Mouse (Mus musculus) embryonic facial prominence, embryonic 12.5 days (tissue): ENCODE measurements around the gene Fam243. TPM values are rescaled to one million over a fixed set of nuclear protein-coding genes. Genes with fewer than 3 reads are reported as not detected.

Experiments used
- ATAC-seq: fragments of 200-750 bp; cut with Nextera tagmentation; 2 replicates; pipeline ENCODE4 v1.8.0; 2017; ENCODE audit not compliant: insufficient number of reproducible peaks, insufficient read depth, low FRiP score, low TSS enrichment
- H3K27ac ChIP-seq: fragments of 300-500 bp; sonication (generic); 2 replicates; pipeline ENCODE4 v1.5.1; 2016; ENCODE audit warnings: mild to moderate bottlenecking
- H3K27me3 ChIP-seq: fragments of 300-500 bp; sonication (generic); 2 replicates; pipeline ENCODE4 v1.6.1; 2016; ENCODE audit warnings: mild to moderate bottlenecking, moderate library complexity
- H3K36me3 ChIP-seq: fragments of 300-500 bp; sonication (generic); 2 replicates; pipeline ENCODE4 v1.6.1; 2016; ENCODE audit warnings: mild to moderate bottlenecking
- H3K4me1 ChIP-seq: fragments of 300-500 bp; sonication (generic); 2 replicates; pipeline ENCODE4 v1.6.1; 2016
- H3K4me2 ChIP-seq: fragments of 300-500 bp; sonication (generic); replicated peaks from 2 replicates; pipeline ENCODE4 v1.6.1; 2016; ENCODE audit warnings: mild to moderate bottlenecking, moderate library complexity
- H3K4me3 ChIP-seq: fragments of 300-500 bp; sonication (generic); 2 replicates; pipeline ENCODE4 v1.5.1; 2016; ENCODE audit warnings: mild to moderate bottlenecking
- H3K9ac ChIP-seq: fragments of 300-500 bp; sonication (generic); 2 replicates; pipeline ENCODE4 v1.6.1; 2016; ENCODE audit warnings: mild to moderate bottlenecking, moderate library complexity
- H3K9me3 ChIP-seq: fragments of 300-500 bp; sonication (generic); 2 replicates; pipeline ENCODE4 v1.6.1; 2016; ENCODE audit warnings: mild to moderate bottlenecking, moderate library complexity
- whole genome bisulfite sequencing: fragments of 180-500 bp; shearing (Covaris S2); methylation state at CpG from one replicate; pipeline ENCODE4 v1.1.7; 2016; 5-methylcytosine and 5-hydroxymethylcytosine counted together
- polyA plus RNA-seq: library from polyadenylated mRNA; unstranded; fragments of >200 nt; fragmentation: Nextera tagmentation; extraction: Ambion mirVana; gene quantifications from 2 replicates; pipeline ENCODE4 v1.2.1, GENCODE M21; 2016

Gene Fam243
- polyA plus RNA-seq, 1 experiment from 2014 or later: not detected

- Histone ChIP-seq H3K27ac (no peak overlapping the region), H3K36me3 (no peaks in the 10 kb centered on the region), H3K27me3 (no peaks in the 10 kb centered on the region), H3K4me3 (no peak overlapping the region), H3K9me3 (no peaks in the 10 kb centered on the region), H3K4me2 (no peak overlapping the region), H3K4me1 (0 out of 2 replicates have a peak, but pooled peaks cover 4% of the 10 kb centered on the region), H3K9ac (no peak overlapping the region)
- no peak for ATAC-seq
- WGBS: 63% methylated on average over 20 of the region's 20 CpGs
Measured at GRCm38 (mm10) chr16:92319353-92320109, 1.7 kb downstream of the Fam243 start.

GRCm38 (mm10) chr16:92316049-92316738, 5.0 kb downstream of the Fam243 start:
- Histone ChIP-seq H3K9me3 (no peaks in the 10 kb centered on the region), H3K4me1 (0 out of 2 replicates have a peak, but pooled peaks cover 3% of the 10 kb centered on the region), H3K9ac (no peak overlapping the region), H3K27ac (no peak overlapping the region), H3K4me2 (no peak overlapping the region), H3K4me3 (no peak overlapping the region), H3K27me3 (no peaks in the 10 kb centered on the region), H3K36me3 (peaks cover 22% of the 10 kb centered on the region)
- ATAC-seq: no peak
- WGBS: 80% methylated on average over 7 of the region's 7 CpGs

GRCm38 (mm10) chr16:92313953-92314741, 7.1 kb downstream of the Fam243 start:
- Histone ChIP-seq H3K4me1 (peaks cover 6% of the 10 kb centered on the region; the same call in 1 of the 2 replicates), H3K27me3 (no peaks in the 10 kb centered on the region), H3K9ac (no peak overlapping the region), H3K4me3 (no peak overlapping the region), H3K4me2 (no peak overlapping the region), H3K9me3 (no peaks in the 10 kb centered on the region), H3K27ac (no peak overlapping the region), H3K36me3 (peaks cover 35% of the 10 kb centered on the region)
- 49% methylated on average over 13 of the region's 13 CpGs for WGBS
- peak; percentile 83 for ATAC-seq

GRCm38 (mm10) chr16:92309126-92309525, 12.1 kb downstream of the Fam243 start:
- no peak overlapping the region for H3K9ac ChIP-seq
- no peak overlapping the region for H3K27ac ChIP-seq
- H3K27me3 ChIP-seq: no peaks in the 10 kb centered on the region
- ATAC-seq: no peak
- peaks cover 4% of the 10 kb centered on the region; the same call in 1 of the 2 replicates for H3K4me1 ChIP-seq
- no peaks in the 10 kb centered on the region for H3K9me3 ChIP-seq
- H3K4me2 ChIP-seq: no peak overlapping the region
- no peak overlapping the region for H3K4me3 ChIP-seq
- 44% methylated on average over 4 of the region's 4 CpGs for WGBS
- H3K36me3 ChIP-seq: peaks cover 63% of the 10 kb centered on the region

- Histone ChIP-seq H3K4me2 (no peak overlapping the region), H3K27me3 (no peaks in the 10 kb centered on the region), H3K9ac (no peak overlapping the region), H3K4me3 (no peak overlapping the region), H3K27ac (no peak overlapping the region), H3K9me3 (no peaks in the 10 kb centered on the region), H3K4me1 (peaks cover 6% of the 10 kb centered on the region), H3K36me3 (peaks cover 58% of the 10 kb centered on the region)
- WGBS: 78% methylated on average over 3 of the region's 3 CpGs
- no peak for ATAC-seq
Measured at GRCm38 (mm10) chr16:92307947-92308346, 13.3 kb downstream of the Fam243 start.

- WGBS: 89% methylated on average over 2 of the region's 2 CpGs
- no peak overlapping the region for H3K27ac ChIP-seq
- H3K27me3 ChIP-seq: no peaks in the 10 kb centered on the region
- no peak overlapping the region for H3K4me2 ChIP-seq
- no peak overlapping the region for H3K4me3 ChIP-seq
- H3K4me1 ChIP-seq: peaks cover 22% of the 10 kb centered on the region
- no peak overlapping the region for H3K9ac ChIP-seq
- ATAC-seq: no peak
- H3K9me3 ChIP-seq: no peaks in the 10 kb centered on the region
- H3K36me3 ChIP-seq: peaks cover 34% of the 10 kb centered on the region
Measured at GRCm38 (mm10) chr16:92305519-92305918, 15.7 kb downstream of the Fam243 start.

GRCm38 (mm10) chr16:92302506-92302905, 18.7 kb downstream of the Fam243 start:
- H3K4me1 ChIP-seq: peaks cover 20% of the 10 kb centered on the region
- no peaks in the 10 kb centered on the region for H3K9me3 ChIP-seq
- WGBS: 50% methylated on average over 5 of the region's 5 CpGs
- H3K4me3 ChIP-seq: peak overlapping the region; percentile 72; the same call in 1 of the 2 replicates
- no peak overlapping the region for H3K9ac ChIP-seq
- peaks cover 20% of the 10 kb centered on the region; the same call in 1 of the 2 replicates for H3K36me3 ChIP-seq
- no peaks in the 10 kb centered on the region for H3K27me3 ChIP-seq
- peak overlapping the region; percentile 61 for H3K4me2 ChIP-seq
- H3K27ac ChIP-seq: no peak overlapping the region
- no peak for ATAC-seq

GRCm38 (mm10) chr16:92301989-92302388, 19.3 kb downstream of the Fam243 start:
- peak overlapping the region; percentile 83; the same call in 1 of the 2 replicates for H3K9ac ChIP-seq
- peak overlapping the region; percentile 61 for H3K4me2 ChIP-seq
- peak overlapping the region; percentile 58; the same call in 1 of the 2 replicates for H3K27ac ChIP-seq
- peak overlapping the region; percentile 72 for H3K4me3 ChIP-seq
- no peak for ATAC-seq
- peaks cover 16% of the 10 kb centered on the region; the same call in 1 of the 2 replicates for H3K36me3 ChIP-seq
- H3K4me1 ChIP-seq: peaks cover 20% of the 10 kb centered on the region
- 26% methylated on average over 5 of the region's 5 CpGs for WGBS
- H3K27me3 ChIP-seq: no peaks in the 10 kb centered on the region
- H3K9me3 ChIP-seq: no peaks in the 10 kb centered on the region

GRCm38 (mm10) chr16:92301412-92301806, 19.8 kb downstream of the Fam243 start:
- ATAC-seq: peak; percentile 22; the same call in 1 of the 2 replicates
- peak overlapping the region; percentile 72 for H3K4me3 ChIP-seq
- peaks cover 10% of the 10 kb centered on the region; the same call in 1 of the 2 replicates for H3K36me3 ChIP-seq
- no peaks in the 10 kb centered on the region for H3K27me3 ChIP-seq
- H3K9ac ChIP-seq: peak overlapping the region; percentile 83
- peak overlapping the region; percentile 58; the same call in 1 of the 2 replicates for H3K27ac ChIP-seq
- peaks cover 20% of the 10 kb centered on the region for H3K4me1 ChIP-seq
- under 1% methylated on average over 12 of the region's 12 CpGs for WGBS
- peak overlapping the region; percentile 61 for H3K4me2 ChIP-seq
- H3K9me3 ChIP-seq: no peaks in the 10 kb centered on the region

- Histone ChIP-seq H3K36me3 (peaks cover 6% of the 10 kb centered on the region; the same call in 1 of the 2 replicates), H3K4me3 (peak within 1 kb of the TSS; percentile 72), H3K4me2 (peak within 1 kb of the TSS; percentile 61), H3K9me3 (no peaks in the 10 kb centered on the region), H3K27ac (peak within 1 kb of the TSS; percentile 66), H3K27me3 (no peaks in the 10 kb centered on the region), H3K9ac (peak within 1 kb of the TSS; percentile 83), H3K4me1 (peaks cover 20% of the 10 kb centered on the region)
- ATAC-seq: peak; percentile 89
- WGBS: 8% methylated on average over 32 of the region's 32 CpGs
Measured at GRCm38 (mm10) chr16:92300649-92301411, 20.4 kb downstream of the Fam243 start, which contains the start of gene Smim11. Smim11 (plus strand) TSS chr16:92301286.
